Mouse (Mus musculus): ENCODE results near the gene Ppp2r1a. TPM values are rescaled to one million over a fixed set of nuclear protein-coding genes. Genes with fewer than 3 reads are reported as not detected.

Ppp2r1a gene
- total and polyA plus RNA-seq, 3 experiments: 154 to 312 TPM; not detected in 1

DNA sequence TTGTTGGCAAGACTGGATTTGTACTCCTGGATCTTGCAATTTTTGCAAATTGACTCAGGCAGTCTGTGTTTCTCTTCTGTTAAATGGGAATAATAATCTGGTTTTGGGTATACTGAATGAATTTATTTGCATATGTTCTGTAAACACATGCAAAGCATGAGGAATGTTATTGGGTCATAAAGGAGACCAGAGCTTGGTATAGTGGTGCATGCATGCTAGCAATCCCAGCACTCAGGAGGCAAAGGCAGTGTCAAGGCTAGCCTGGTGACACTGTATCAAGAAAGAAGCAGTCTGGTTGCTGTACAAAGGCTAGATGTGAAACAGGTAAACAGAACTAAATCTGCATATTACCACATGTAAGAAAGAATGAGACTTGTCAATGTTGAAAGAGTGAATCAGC, 1.5 kb downstream of the Ppp2r1a start:
- DNase-seq (ENCODE audit: low read depth, low spot score): peak; percentile 11

DNA sequence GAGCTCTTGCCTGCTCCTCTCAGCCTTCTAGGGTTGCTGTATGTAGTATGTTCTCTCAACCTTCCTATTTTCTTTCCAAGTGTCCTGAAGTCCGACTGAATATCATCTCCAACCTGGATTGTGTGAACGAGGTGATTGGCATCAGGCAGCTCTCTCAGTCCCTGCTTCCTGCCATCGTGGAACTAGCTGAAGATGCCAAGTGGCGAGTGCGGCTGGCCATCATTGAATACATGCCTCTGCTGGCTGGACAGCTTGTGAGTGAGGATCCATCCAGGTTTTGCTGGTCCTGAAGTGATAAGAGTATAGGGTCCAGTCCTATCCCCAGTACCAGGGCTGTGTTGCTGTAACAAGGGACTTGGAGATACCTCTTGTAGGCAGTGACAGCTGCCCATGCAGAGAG, 15.3 kb downstream of the Ppp2r1a start:
- H3K9ac ChIP-seq (ENCODE audit: control insufficient read depth, low read depth, low read length, poor library complexity, severe bottlenecking): no peak overlapping the region
- no peaks in the 10 kb centered on the region for H3K4me1 ChIP-seq (ENCODE audit: control insufficient read depth in 1 of 2, insufficient read depth in 2 of 2, low read length in 2 of 2)
- no peak for TF ChIP-seq ZC3H11A (IDR thresholded peaks at IDR 0.05; ENCODE audit: low read depth, low read length)
- no peak for TF ChIP-seq USF2 (IDR thresholded peaks at IDR 0.05; ENCODE audit: borderline replicate concordance in 1 of 2, insufficient read depth in 1 of 2, low read depth in 1 of 2, low read length in 2 of 2)
- TF ChIP-seq BHLHE40 (IDR thresholded peaks at IDR 0.05; ENCODE audit: borderline replicate concordance, low read depth, low read length): no peak
- no peak for TF ChIP-seq MXI1 (IDR thresholded peaks at IDR 0.05; ENCODE audit: low read depth, low read length)
- no peak for TF ChIP-seq MYC (IDR thresholded peaks at IDR 0.05; ENCODE audit: low read depth, low read length)
- no peak for TF ChIP-seq MEF2A (IDR thresholded peaks at IDR 0.05; ENCODE audit: extremely low read depth, insufficient replicate concordance, low read depth, low read length, poor library complexity, severe bottlenecking)
- no peak for TF ChIP-seq EP300 (IDR thresholded peaks at IDR 0.05; ENCODE audit: low read depth in 1 of 2, low read length in 2 of 2)
- TF ChIP-seq HCFC1 (IDR thresholded peaks at IDR 0.05; ENCODE audit: low read depth, low read length): no peak
- no peak for TF ChIP-seq MAFK (IDR thresholded peaks at IDR 0.05; ENCODE audit: borderline replicate concordance, low read depth, low read length)
- TF ChIP-seq TAL1 (IDR thresholded peaks at IDR 0.05; ENCODE audit: low read length): no peak
- no peak for TF ChIP-seq TBP (IDR thresholded peaks at IDR 0.05; ENCODE audit: low read depth, low read length)
- H3K79me2 ChIP-seq (ENCODE audit: control insufficient read depth, insufficient read depth, low read length, poor library complexity): no peaks in the 10 kb centered on the region
- no peaks in the 10 kb centered on the region for H3K27me3 ChIP-seq (ENCODE audit: control insufficient read depth in 1 of 2, insufficient read depth in 2 of 2, low read length in 2 of 2)
- no peak overlapping the region for H3K4me3 ChIP-seq (ENCODE audit: control insufficient read depth in 1 of 2, insufficient read depth in 1 of 2, low read depth in 2 of 2, low read length in 2 of 2)
- no peak for DNase-seq (ENCODE audit: low read depth, low spot score)
- H3K9me3 ChIP-seq (replicated peaks; ENCODE audit: insufficient read depth, low read length): no peaks in the 10 kb centered on the region
- H3K36me3 ChIP-seq (ENCODE audit: control insufficient read depth in 1 of 2, insufficient read depth in 2 of 2, low read length in 2 of 2): peaks cover 0 to 17% of the 10 kb centered on the region in 2 experiments; a peak in 2 of 4 replicates
- H3K27ac ChIP-seq (ENCODE audit: control insufficient read depth, low read depth, low read length): no peak overlapping the region

More for the DNA sequence above, 1.5 kb downstream of the Ppp2r1a start:
- no peaks in the 10 kb centered on the region for H3K27me3 ChIP-seq (ENCODE audit: control insufficient read depth in 1 of 2, insufficient read depth in 2 of 2, low read length in 2 of 2)
- no peaks in the 10 kb centered on the region; the same call in 1 of the 2 replicates for H3K9me3 ChIP-seq (replicated peaks; ENCODE audit: insufficient read depth, low read length)
- no peak overlapping the region for H3K27ac ChIP-seq (ENCODE audit: control insufficient read depth, low read depth, low read length)
- peaks cover 4 to 11% of the 10 kb centered on the region in 2 experiments for H3K4me1 ChIP-seq (ENCODE audit: control insufficient read depth in 1 of 2, insufficient read depth in 2 of 2, low read length in 2 of 2)
- peak overlapping the region; percentile 80 to 90 for H3K4me3 ChIP-seq (ENCODE audit: control insufficient read depth in 1 of 2, insufficient read depth in 1 of 2, low read depth in 2 of 2, low read length in 2 of 2)
- peak overlapping the region; percentile 89 for H3K9ac ChIP-seq (ENCODE audit: control insufficient read depth, low read depth, low read length, poor library complexity, severe bottlenecking)
- peaks cover 48% of the 10 kb centered on the region for H3K79me2 ChIP-seq (ENCODE audit: control insufficient read depth, insufficient read depth, low read length, poor library complexity)
- no peak for TF ChIP-seq POLR2AphosphoS5 (IDR thresholded peaks at IDR 0.05; ENCODE audit: borderline replicate concordance, low read depth, low read length)
- no peak for TF ChIP-seq SIN3A (IDR thresholded peaks at IDR 0.05; ENCODE audit: low read length)
- TF ChIP-seq BHLHE40 (IDR thresholded peaks at IDR 0.05; ENCODE audit: borderline replicate concordance, low read depth, low read length): no peak
- H3K36me3 ChIP-seq (ENCODE audit: control insufficient read depth in 1 of 2, insufficient read depth in 2 of 2, low read length in 2 of 2): peaks cover 8 to 18% of the 10 kb centered on the region in 2 experiments

DNA sequence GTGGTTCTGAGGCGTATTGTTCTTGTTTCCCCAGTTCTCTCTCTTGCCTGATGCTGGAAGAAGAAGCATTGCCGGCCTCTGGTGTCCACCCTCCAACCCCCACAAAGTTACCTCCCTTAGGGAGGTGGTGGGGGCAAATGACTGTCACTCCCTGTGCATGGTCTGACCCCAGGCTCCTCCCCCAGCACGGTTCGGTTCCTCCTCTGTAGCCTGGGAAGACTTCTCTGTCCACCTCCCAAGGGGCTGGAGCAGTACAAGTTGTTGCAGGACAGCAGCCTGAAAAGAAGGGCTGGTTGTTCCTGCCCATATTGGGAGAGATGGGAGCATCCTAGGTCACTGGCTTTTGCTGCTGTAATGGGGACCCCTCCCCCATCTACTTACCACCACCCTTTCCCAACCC, 20.3 kb downstream of the Ppp2r1a start:
- Histone ChIP-seq H3K4me3 (ENCODE audit: control insufficient read depth in 1 of 2, insufficient read depth in 1 of 2, low read depth in 2 of 2, low read length in 2 of 2) (no peak overlapping the region), H3K9me3 (replicated peaks; ENCODE audit: insufficient read depth, low read length) (no peaks in the 10 kb centered on the region), H3K36me3 (ENCODE audit: control insufficient read depth in 1 of 2, insufficient read depth in 2 of 2, low read length in 2 of 2) (peaks cover 0 to 5% of the 10 kb centered on the region in 2 experiments; a peak in 2 of 4 replicates), H3K4me1 (ENCODE audit: control insufficient read depth in 1 of 2, insufficient read depth in 2 of 2, low read length in 2 of 2) (no peaks in the 10 kb centered on the region), H3K79me2 (ENCODE audit: control insufficient read depth, insufficient read depth, low read length, poor library complexity) (no peaks in the 10 kb centered on the region), H3K9ac (ENCODE audit: control insufficient read depth, low read depth, low read length, poor library complexity, severe bottlenecking) (no peak overlapping the region), H3K27ac (ENCODE audit: control insufficient read depth, low read depth, low read length) (no peak overlapping the region), H3K27me3 (ENCODE audit: control insufficient read depth in 1 of 2, insufficient read depth in 2 of 2, low read length in 2 of 2) (no peaks in the 10 kb centered on the region)
- DNase-seq (ENCODE audit: low read depth, low spot score): no peak
- TF ChIP-seq ZMIZ1 (IDR thresholded peaks at IDR 0.05; ENCODE audit: low read depth, low read length): no peak
- no peak for TF ChIP-seq TBP (IDR thresholded peaks at IDR 0.05; ENCODE audit: low read depth, low read length)
- no peak for TF ChIP-seq CTCF (IDR thresholded peaks at IDR 0.05 in 2 of 3, conservative IDR thresholded peaks at IDR 0.05 in 1 of 3; ENCODE audit: control insufficient read depth in 1 of 3, insufficient read depth in 1 of 3, low read depth in 2 of 3, low read length in 3 of 3, poor library complexity in 1 of 3, severe bottlenecking in 1 of 3)
- no peak for TF ChIP-seq MEF2A (IDR thresholded peaks at IDR 0.05; ENCODE audit: extremely low read depth, insufficient replicate concordance, low read depth, low read length, poor library complexity, severe bottlenecking)
- no peak for TF ChIP-seq MXI1 (IDR thresholded peaks at IDR 0.05; ENCODE audit: low read depth, low read length)
- no peak for TF ChIP-seq ELF1 (IDR thresholded peaks at IDR 0.05; ENCODE audit: low read depth, low read length)
- no peak for TF ChIP-seq SMC3 (IDR thresholded peaks at IDR 0.05; ENCODE audit: low read depth, low read length)
- TF ChIP-seq MYB (IDR thresholded peaks at IDR 0.05; ENCODE audit: low read depth, low read length): no peak
- TF ChIP-seq POLR2A (IDR thresholded peaks at IDR 0.05; ENCODE audit: control insufficient read depth in 1 of 2, insufficient read depth in 1 of 2, low read depth in 1 of 2, low read length in 2 of 2, poor library complexity in 1 of 2): no peak
- no peak for TF ChIP-seq CHD1 (IDR thresholded peaks at IDR 0.05; ENCODE audit: low read depth, low read length)
- no peak for TF ChIP-seq HCFC1 (IDR thresholded peaks at IDR 0.05; ENCODE audit: low read depth, low read length)
- no peak for TF ChIP-seq MYC (IDR thresholded peaks at IDR 0.05; ENCODE audit: low read depth, low read length)
- no peak for TF ChIP-seq POLR2AphosphoS2 (IDR thresholded peaks at IDR 0.05; ENCODE audit: low read length)
- no peak for TF ChIP-seq RCOR1 (IDR thresholded peaks at IDR 0.05; ENCODE audit: low read depth, low read length)
- TF ChIP-seq BHLHE40 (IDR thresholded peaks at IDR 0.05; ENCODE audit: borderline replicate concordance, low read depth, low read length): no peak
- no peak for TF ChIP-seq USF2 (IDR thresholded peaks at IDR 0.05; ENCODE audit: borderline replicate concordance in 1 of 2, insufficient read depth in 1 of 2, low read depth in 1 of 2, low read length in 2 of 2)
- no peak for TF ChIP-seq UBTF (IDR thresholded peaks at IDR 0.05; ENCODE audit: borderline replicate concordance, insufficient read depth, low read depth, low read length)
- TF ChIP-seq USF1 (IDR thresholded peaks at IDR 0.05; ENCODE audit: low read depth, low read length): no peak

Data from MEL (cell line).